Mouse (Mus musculus) liver, embryonic 11.5 days (tissue): ENCODE data around the gene C1qtnf3. TPM values are rescaled to one million over a fixed set of nuclear protein-coding genes. Genes with fewer than 3 reads are reported as not detected.

Experiments
- ATAC-seq: fragments of 200-750 bp; cut with Nextera tagmentation; replicated peaks from 2 replicates; pipeline ENCODE4 v1.8.0; 2017; ENCODE audit warnings: moderate number of reproducible peaks, mild to moderate bottlenecking, moderate TSS enrichment, moderate library complexity; ENCODE audit not compliant: low FRiP score
- DNase-seq: peaks from one replicate; pipeline ENCODE4 v3.0.0-alpha.2; 2017; ENCODE audit warnings: low spot score
- H3K27ac ChIP-seq: fragments of 300-500 bp; sonication (generic); 2 replicates; pipeline ENCODE4 v1.5.1; 2014; ENCODE audit warnings: mild to moderate bottlenecking, low read depth, low read length, control low read depth
- H3K27me3 ChIP-seq: fragments of 300-500 bp; sonication (generic); replicated peaks from 2 replicates; pipeline ENCODE4 v1.6.1; 2014; ENCODE audit warnings: low read length, mixed read lengths; ENCODE audit not compliant: control insufficient read depth, insufficient read depth
- H3K36me3 ChIP-seq: fragments of 300-500 bp; sonication (generic); 2 replicates; pipeline ENCODE4 v1.6.1; 2014; ENCODE audit warnings: mild to moderate bottlenecking, low read length, moderate library complexity, mixed read lengths; ENCODE audit not compliant: control insufficient read depth, insufficient read depth
- H3K4me1 ChIP-seq: fragments of 300-500 bp; sonication (generic); replicated peaks from 2 replicates; pipeline ENCODE4 v1.6.1; 2014; ENCODE audit warnings: low read length, mixed read lengths; ENCODE audit not compliant: control insufficient read depth, insufficient read depth
- H3K4me2 ChIP-seq: fragments of 300-500 bp; sonication (generic); 2 replicates; pipeline ENCODE4 v1.6.1; 2014; ENCODE audit warnings: mild to moderate bottlenecking, control low read depth, moderate library complexity
- H3K4me3 ChIP-seq: fragments of 300-500 bp; sonication (generic); 2 replicates; pipeline ENCODE4 v1.5.1; 2014; ENCODE audit warnings: low read depth, low read length, control low read depth
- H3K9ac ChIP-seq: fragments of 300-500 bp; sonication (generic); 2 replicates; pipeline ENCODE4 v1.6.1; 2014; ENCODE audit warnings: low read depth, low read length, control low read depth
- H3K9me3 ChIP-seq: fragments of 300-500 bp; sonication (generic); 2 replicates; pipeline ENCODE4 v1.6.1; 2016; ENCODE audit warnings: low read length, inconsistent platforms, mixed read lengths; ENCODE audit not compliant: control insufficient read depth
- WGBS: fragments of 180-500 bp; shearing (Covaris S2); extraction: QIAGEN DNeasy Blood & Tissue Kit; methylation state at CpG from one replicate; pipeline ENCODE4 v1.1.7; 2014; 5-methylcytosine and 5-hydroxymethylcytosine counted together
- polyA plus RNA-seq: library from polyadenylated mRNA; unstranded; fragments of >200 nt; fragmentation: Nextera tagmentation; extraction: Ambion mirVana; gene quantifications from 2 replicates; pipeline ENCODE4 v1.2.1, GENCODE M21; 2014

Gene C1qtnf3
- polyA plus RNA-seq, 1 experiment from 2014 or later, result 0.96 TPM

- ATAC-seq (no peak), DNase-seq (no peak)
- Histone ChIP-seq H3K4me3 (no peak overlapping the region), H3K27me3 (no peaks in the 10 kb centered on the region), H3K4me1 (no peaks in the 10 kb centered on the region), H3K9me3 (no peaks in the 10 kb centered on the region), H3K36me3 (no peaks in the 10 kb centered on the region), H3K4me2 (no peak overlapping the region), H3K9ac (no peak overlapping the region), H3K27ac (no peak overlapping the region)
- 41% methylated on average over 1 of the region's 1 CpGs for WGBS
Observed at GRCm38 (mm10) chr15:10953465-10953864, 1.3 kb downstream of the C1qtnf3 start.

GRCm38 (mm10) chr15:10954381-10955016, 2.4 kb downstream of the C1qtnf3 start:
- Histone ChIP-seq H3K4me3 (no peak overlapping the region), H3K27me3 (no peaks in the 10 kb centered on the region), H3K9ac (no peak overlapping the region), H3K4me2 (no peak overlapping the region), H3K9me3 (no peaks in the 10 kb centered on the region), H3K27ac (no peak overlapping the region), H3K4me1 (no peaks in the 10 kb centered on the region), H3K36me3 (no peaks in the 10 kb centered on the region)
- WGBS, result 80% methylated on average over 6 of the region's 6 CpGs
- no peak for ATAC-seq
- DNase-seq, result no peak

- 65% methylated on average over 5 of the region's 5 CpGs for WGBS
- Histone ChIP-seq H3K27me3 (no peaks in the 10 kb centered on the region), H3K4me3 (no peak overlapping the region)
Observed at GRCm38 (mm10) chr15:10955156-10955555, 3.0 kb downstream of the C1qtnf3 start.

GRCm38 (mm10) chr15:10956706-10957105, 4.6 kb downstream of the C1qtnf3 start:
- Histone ChIP-seq H3K9me3 (no peaks in the 10 kb centered on the region), H3K9ac (no peak overlapping the region), H3K27ac (no peak overlapping the region), H3K4me2 (no peak overlapping the region), H3K36me3 (no peaks in the 10 kb centered on the region), H3K27me3 (no peaks in the 10 kb centered on the region), H3K4me1 (no peaks in the 10 kb centered on the region), H3K4me3 (no peak overlapping the region)
- WGBS, result 75% methylated on average over 3 of the region's 3 CpGs
- no peak for ATAC-seq
- DNase-seq, result no peak

More at GRCm38 (mm10) chr15:10955156-10955555, 3.0 kb downstream of the C1qtnf3 start:
- Histone ChIP-seq H3K36me3 (no peaks in the 10 kb centered on the region), H3K9ac (no peak overlapping the region), H3K4me2 (no peak overlapping the region), H3K27ac (no peak overlapping the region), H3K4me1 (no peaks in the 10 kb centered on the region), H3K9me3 (no peaks in the 10 kb centered on the region)
- ATAC-seq, result no peak
- DNase-seq, result no peak

GRCm38 (mm10) chr15:10959277-10960026, 7.3 kb downstream of the C1qtnf3 start:
- no peak for DNase-seq
- Histone ChIP-seq H3K27ac (no peak overlapping the region), H3K4me1 (no peaks in the 10 kb centered on the region), H3K9me3 (no peaks in the 10 kb centered on the region), H3K9ac (no peak overlapping the region), H3K4me3 (no peak overlapping the region), H3K4me2 (no peak overlapping the region), H3K36me3 (no peaks in the 10 kb centered on the region), H3K27me3 (no peaks in the 10 kb centered on the region)
- no peak for ATAC-seq
- 85% methylated on average over 15 of the region's 15 CpGs for WGBS

- Histone ChIP-seq H3K4me3 (no peak overlapping the region), H3K27ac (no peak overlapping the region), H3K27me3 (no peaks in the 10 kb centered on the region), H3K9ac (no peak overlapping the region), H3K4me2 (no peak overlapping the region), H3K4me1 (no peaks in the 10 kb centered on the region), H3K9me3 (no peaks in the 10 kb centered on the region), H3K36me3 (no peaks in the 10 kb centered on the region)
- 88% methylated on average over 5 of the region's 5 CpGs for WGBS
- no peak for ATAC-seq
- no peak for DNase-seq
Observed at GRCm38 (mm10) chr15:10960267-10960666, 8.1 kb downstream of the C1qtnf3 start.

- Histone ChIP-seq H3K27ac (no peak overlapping the region), H3K9ac (no peak overlapping the region), H3K27me3 (no peaks in the 10 kb centered on the region), H3K4me2 (no peak overlapping the region), H3K36me3 (no peaks in the 10 kb centered on the region), H3K4me1 (no peaks in the 10 kb centered on the region), H3K9me3 (no peaks in the 10 kb centered on the region), H3K4me3 (no peak overlapping the region)
- DNase-seq (no peak), ATAC-seq (no peak)
- WGBS, result 75% methylated on average over 2 of the region's 2 CpGs
Observed at GRCm38 (mm10) chr15:10962601-10963000, 10.5 kb downstream of the C1qtnf3 start.

- Histone ChIP-seq H3K36me3 (no peaks in the 10 kb centered on the region), H3K4me3 (no peak overlapping the region), H3K27me3 (no peaks in the 10 kb centered on the region), H3K9ac (no peak overlapping the region), H3K4me1 (no peaks in the 10 kb centered on the region), H3K9me3 (no peaks in the 10 kb centered on the region), H3K4me2 (no peak overlapping the region), H3K27ac (no peak overlapping the region)
- WGBS, result 68% methylated on average over 3 of the region's 3 CpGs
- no peak for ATAC-seq
- DNase-seq, result no peak
Observed at GRCm38 (mm10) chr15:10969439-10969838, 17.3 kb downstream of the C1qtnf3 start.

GRCm38 (mm10) chr15:10970777-10971176, 18.6 kb downstream of the C1qtnf3 start:
- 82% methylated on average over 5 of the region's 5 CpGs for WGBS
- Histone ChIP-seq H3K27ac (no peak overlapping the region), H3K27me3 (no peaks in the 10 kb centered on the region), H3K9ac (no peak overlapping the region), H3K9me3 (no peaks in the 10 kb centered on the region), H3K4me3 (no peak overlapping the region), H3K36me3 (no peaks in the 10 kb centered on the region), H3K4me1 (no peaks in the 10 kb centered on the region), H3K4me2 (no peak overlapping the region)
- DNase-seq (no peak), ATAC-seq (no peak)
